Mouse (Mus musculus) retina, embryonic 14.5 days (tissue): ENCODE results near the gene Ints13.
"Not testable (repeated sequence)": the region's sequence is repeated elsewhere in the genome, so short reads cannot be mapped to it uniquely, and the experiment has no call there.

Source experiments
- DNase-seq: peaks from one replicate; pipeline ENCODE4 v3.0.0-alpha.2; 2015; ENCODE audit warnings: low spot score

The Ints13 gene

GRCm38 (mm10) chr6:146577310-146578109 lies at the start of gene Ints13:
Gene Ints13 (minus strand): TSS chr6:146577835.
- DNase-seq, result peak; percentile 98

DNA sequence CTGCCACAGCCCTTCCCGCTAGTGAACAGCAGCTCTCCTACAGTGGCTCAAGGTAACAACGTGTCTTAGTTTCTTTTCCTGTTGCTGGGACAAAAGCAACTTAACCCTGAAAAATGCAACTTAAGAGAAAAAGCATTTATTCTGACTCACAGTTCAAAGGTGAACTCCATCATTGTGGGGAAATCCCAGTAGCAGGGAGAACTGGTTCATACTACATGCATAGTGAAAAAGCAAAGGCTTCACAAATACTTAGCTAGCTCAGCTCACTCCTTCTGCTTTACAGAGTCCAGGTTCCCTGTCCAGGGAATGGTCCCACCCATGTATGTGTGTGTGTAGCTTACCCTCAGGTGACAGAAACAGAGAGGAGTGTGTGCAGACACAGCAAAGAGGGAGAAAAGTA lies 39.0 kb upstream of the Ints13 start:
- no peak for DNase-seq

GRCm38 (mm10) chr6:146615891-146616290 lies 38.3 kb upstream of the Ints13 start:
- no peak for DNase-seq

- DNase-seq, result no peak
These were observed 36.9 kb upstream of the Ints13 start for GRCm38 (mm10) chr6:146614541-146614940.

GRCm38 (mm10) chr6:146613907-146614306 lies 36.3 kb upstream of the Ints13 start:
- DNase-seq, result no peak

- DNase-seq, result no peak
These were observed 35.1 kb upstream of the Ints13 start for GRCm38 (mm10) chr6:146612736-146613135.

DNA sequence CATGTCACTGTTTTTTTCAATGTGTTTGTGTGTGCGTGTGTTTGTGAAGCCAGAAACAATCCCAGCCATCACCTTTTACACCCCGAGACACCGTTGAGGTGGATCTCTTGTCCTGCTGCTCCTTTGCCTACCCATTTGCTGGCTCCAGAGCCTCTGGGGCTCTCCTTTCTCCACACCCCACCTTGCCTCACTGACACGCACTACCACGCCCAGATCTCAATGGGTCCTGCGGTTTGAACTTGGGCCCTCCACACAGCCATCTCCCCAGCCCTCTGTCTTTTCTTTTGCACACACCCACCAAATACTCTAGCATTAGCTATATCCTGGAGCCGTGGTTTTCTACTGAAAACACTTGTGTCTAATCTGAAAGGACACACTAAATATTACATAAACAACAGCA lies 34.3 kb upstream of the Ints13 start:
- no peak for DNase-seq

- no peak for DNase-seq
These were observed 33.8 kb upstream of the Ints13 start for GRCm38 (mm10) chr6:146611385-146611784.

GRCm38 (mm10) chr6:146603651-146604050 lies 26.0 kb upstream of the Ints13 start:
- DNase-seq, result no peak

DNA sequence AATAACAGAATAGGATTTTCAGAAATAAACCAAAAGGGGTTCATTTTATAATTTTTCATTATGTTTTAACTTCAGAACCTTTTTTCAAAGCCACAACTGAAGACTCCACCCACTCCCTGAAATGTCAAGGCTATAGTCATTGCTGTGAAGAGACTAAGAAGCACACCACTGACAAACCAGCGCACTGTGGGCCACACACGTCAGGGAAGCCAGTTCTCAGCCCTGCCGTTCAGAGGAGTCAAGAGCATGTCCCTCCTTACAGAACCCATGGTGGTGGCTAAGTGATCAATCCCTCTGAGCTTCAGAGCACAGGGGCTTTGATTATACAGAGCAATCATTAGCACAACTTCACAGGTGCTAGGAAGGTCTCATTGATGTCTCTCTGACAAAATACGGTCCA lies 25.0 kb upstream of the Ints13 start:
- no peak for DNase-seq

DNA sequence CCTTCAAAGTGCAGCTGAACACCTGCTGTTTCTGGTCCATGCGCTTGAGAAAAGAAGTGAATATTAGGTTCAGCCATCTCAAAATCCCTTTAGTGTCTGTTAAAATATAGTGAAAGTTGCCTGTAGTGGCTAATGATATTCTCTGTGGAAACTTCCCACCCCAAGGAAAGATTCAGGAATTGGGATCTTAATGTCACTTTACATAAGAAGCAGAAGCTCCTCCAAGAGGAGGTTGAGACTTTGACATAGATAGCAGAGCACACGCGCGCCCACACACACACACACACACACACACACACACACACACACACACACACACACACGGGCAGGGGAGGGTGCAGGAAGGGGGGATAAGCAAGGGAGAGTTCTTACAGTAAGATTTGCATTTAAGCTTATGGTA lies 7.5 kb upstream of the Ints13 start:
- DNase-seq, result no peak

- DNase-seq, result no peak
These were observed 5.9 kb upstream of the Ints13 start for GRCm38 (mm10) chr6:146583366-146584046.

DNA sequence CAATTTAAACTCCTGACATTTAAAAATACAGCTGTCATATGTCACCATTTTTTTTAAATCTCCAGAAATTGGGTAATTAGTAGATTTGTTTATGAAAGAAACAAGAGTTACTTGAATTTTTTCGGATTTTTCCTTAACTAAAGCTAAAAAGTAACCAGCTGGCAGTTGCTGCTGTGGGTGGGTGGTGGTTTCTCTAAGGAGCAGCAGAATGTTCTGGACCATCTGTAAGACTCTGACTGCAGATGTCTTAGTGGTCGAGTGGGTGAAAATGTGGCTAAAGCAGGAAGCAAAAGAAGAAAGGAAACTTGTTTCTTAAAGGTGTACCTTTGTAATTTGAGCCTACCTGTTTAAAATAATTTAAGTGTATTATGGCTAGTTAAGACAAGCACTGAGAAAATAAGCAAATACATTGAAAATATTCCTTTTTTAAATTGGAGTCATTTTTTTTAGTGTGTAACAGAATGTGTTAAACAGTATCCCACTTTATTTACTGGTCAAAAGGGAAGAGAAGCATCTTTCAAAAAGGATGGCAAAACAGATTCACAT lies 2.8 kb upstream of the Ints13 start:
- no peak for DNase-seq

- DNase-seq, result no peak
These were observed 951 bp upstream of the Ints13 start for GRCm38 (mm10) chr6:146578586-146578985.

DNA sequence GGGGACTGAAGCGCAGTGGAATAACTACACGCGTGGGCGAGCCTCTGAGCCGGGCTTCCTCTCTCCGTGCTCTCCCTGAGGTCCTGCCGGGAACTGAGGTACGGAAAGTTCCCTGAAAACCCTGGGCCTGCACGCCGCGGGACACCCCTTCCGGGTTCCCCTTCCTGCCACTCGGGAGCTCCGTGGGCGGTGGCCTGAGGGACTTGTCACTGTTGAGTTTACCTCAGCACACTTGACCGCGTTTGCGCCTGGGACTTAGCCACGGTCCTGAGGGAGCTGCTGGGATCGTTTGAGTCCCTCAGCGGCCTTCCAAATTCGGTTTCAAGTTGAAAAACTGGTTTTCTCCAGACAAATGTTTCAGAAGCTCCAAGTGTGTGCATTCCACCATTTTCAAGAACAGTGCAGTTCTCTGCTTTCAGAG lies 486 bp upstream of the Ints13 start:
- no peak for DNase-seq

GRCm38 (mm10) chr6:146576903-146577302 lies 732 bp downstream of the Ints13 start, which contains the start of gene Fgfr1op2:
Gene Fgfr1op2 (plus strand): TSS chr6:146577203.
- no peak for DNase-seq

- no peak for DNase-seq
These were observed 5.6 kb downstream of the Ints13 start for GRCm38 (mm10) chr6:146572073-146572472.

DNA sequence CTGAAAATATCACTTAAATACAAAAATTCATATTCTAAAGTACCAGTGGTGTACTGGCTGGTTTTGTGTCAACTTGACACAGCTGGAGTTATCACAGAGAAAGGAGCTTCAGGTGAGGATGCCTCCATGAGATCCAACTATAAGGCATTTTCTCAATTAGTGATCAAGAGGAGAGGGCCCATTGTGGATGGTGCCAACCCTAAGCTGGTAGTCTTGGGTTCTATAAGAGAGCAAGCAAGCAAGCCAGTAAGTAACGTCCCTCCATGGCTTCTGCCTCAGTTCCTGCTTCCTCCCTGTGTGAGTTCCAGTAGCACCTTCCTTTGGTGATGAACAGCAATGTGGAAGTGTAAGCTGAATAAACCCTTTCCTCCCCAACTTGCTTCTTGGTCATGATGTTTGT lies 15.2 kb downstream of the Ints13 start:
- not testable (repeated sequence) for DNase-seq

DNA sequence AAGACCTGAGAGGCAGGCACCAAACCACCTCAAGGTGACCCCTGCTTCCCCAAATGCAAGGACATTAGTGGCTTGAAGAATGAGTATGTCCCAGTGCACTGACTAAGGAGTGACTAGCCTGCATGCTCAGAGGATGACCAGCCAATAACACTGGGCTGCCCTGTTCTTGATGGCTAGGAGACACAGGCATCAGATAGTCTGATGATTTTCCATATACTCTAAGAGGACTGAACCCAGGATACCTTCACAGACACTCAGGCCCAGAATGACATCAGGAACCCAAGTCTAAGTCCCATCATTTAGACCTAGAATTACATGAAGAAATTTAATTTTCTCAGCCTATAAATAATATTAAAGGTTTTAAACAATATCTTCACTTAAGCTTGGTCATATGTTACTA lies 26.3 kb downstream of the Ints13 start:
- DNase-seq, result no peak

DNA sequence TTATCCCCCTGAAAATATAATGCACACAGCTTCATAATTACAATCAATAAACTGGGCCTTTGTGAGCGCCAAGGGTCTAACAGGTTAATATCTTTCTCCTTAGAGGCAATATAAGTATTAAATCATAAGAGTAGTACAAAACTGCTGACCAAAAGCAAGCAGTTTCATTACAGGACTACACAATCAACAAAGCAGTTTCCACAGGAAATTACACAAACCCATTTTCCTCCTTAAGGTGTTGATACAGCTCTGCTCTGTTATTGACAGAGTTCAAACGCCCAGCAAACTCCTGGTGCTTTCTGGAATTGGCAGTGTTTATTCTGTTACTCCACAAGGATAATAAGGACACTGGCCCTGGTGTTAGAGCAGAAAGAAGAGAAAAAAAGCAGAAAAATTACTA lies 27.2 kb downstream of the Ints13 start:
- no peak for DNase-seq

DNA sequence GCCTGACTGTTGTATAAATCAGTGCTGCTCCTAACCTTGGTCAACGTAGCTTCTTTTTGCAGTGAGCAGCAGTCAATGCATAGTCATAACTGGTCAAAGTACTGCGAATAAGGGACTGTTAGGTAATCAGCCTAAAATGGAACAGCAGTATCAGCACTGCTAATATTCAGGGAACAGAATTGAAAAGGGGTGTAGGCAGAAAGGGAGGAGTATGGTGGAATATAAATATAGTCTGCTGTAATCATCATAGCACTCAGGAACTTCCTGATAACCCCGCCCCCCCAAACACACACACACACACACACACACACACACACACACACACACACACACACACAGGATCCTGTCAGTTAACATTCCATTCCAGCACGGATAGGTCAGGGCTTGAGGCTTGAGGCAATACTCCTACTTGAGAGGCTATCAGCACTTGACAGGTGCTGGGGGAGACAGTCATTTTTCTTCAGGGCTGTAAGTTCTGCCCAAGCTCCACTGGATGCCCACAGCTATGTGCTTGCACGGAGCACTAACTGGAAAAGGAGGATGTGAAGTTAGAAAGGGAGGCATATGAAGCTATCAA lies 32.3 kb downstream of the Ints13 start:
- DNase-seq, result no peak

DNA sequence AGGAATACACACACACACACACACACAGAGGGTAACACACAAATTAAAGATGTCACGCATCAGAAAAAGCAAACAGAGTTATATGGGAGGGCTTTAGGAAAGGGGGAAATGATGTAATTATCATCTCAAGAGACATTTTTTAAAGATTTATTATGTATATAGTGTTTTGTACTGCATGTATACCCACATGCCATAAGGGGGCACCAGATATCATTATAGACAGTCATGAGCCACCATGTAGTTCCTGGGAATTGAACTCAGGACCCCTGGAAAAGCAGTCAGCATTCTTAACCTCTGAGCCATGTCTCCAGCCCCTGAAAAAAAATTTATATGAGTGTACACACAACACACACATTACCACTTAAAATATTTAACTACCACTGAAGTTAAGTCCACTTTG lies 33.0 kb downstream of the Ints13 start:
- peak; percentile 11 for DNase-seq

DNA sequence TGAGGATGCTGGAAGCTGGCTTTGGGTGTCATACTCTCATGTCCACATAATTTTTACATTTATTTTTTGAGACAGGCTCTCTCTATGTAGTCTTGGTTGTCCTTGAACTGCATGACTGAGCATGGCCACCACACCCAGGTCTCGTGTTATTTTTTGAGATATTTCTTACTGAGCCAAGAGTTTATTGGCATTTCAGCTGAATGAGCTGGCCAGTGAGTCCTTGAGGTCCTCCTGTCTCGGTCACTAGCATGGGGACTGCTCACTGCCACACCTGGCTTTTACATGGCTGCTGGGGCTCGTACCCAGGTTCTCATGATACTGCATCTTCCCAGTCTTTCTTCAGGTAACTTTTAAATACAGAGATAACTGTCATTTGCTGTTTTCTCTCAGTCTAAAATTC lies 37.2 kb downstream of the Ints13 start:
- DNase-seq, result no peak
